Mouse (Mus musculus): ENCODE results near the gene Zmiz1. TPM values are rescaled to one million over a fixed set of nuclear protein-coding genes. Genes with fewer than 3 reads are reported as not detected.
A peak's percentile ranks its signal among the peaks of the same experiment; 100 is the strongest.

Zmiz1 gene
- total RNA-seq, 4 experiments from 2014 or later: 90.3 to 192 (median 125) TPM

DNA sequence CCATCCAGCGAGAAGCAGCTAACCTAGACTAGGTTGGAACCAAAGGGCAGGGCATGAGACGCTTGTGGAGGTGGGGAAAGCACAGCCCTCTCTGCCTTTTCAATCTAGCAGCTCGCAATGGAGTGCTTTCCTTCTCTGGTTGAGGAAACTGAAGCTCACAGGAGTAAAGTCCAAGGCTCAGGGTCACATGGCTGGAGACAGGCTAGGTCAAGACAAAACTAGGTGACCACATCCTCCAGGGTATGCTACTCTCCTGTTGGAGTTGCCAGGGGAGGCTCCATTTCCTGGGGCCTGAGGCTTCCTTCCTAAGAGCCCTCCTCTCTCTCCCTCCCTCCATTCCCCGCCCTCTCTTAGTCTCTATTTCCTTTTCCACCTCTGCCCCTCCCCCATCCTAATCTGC is 135.6 kb downstream of the Zmiz1 start:
- DNase-seq: no peak

DNA sequence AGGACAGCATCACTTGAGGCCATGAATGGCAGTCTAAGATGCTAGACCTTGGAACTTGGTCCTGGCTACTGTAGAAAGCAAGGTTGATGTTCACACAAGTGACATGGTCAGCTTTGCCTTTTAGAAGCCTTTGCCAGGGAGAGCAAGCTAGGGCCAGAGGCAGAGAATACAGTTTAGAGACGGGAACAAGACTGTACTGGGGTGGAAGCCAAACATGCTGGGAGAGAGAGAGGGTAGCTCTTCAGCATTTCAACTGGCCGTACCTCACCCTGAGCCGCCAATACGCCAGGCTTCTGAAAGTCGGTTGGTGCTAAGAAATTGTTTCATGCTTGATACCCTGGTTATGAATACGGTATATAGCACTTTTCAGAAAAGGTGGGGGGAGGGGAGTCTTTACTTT is 140.0 kb downstream of the Zmiz1 start:
- DNase-seq: no peak

DNA sequence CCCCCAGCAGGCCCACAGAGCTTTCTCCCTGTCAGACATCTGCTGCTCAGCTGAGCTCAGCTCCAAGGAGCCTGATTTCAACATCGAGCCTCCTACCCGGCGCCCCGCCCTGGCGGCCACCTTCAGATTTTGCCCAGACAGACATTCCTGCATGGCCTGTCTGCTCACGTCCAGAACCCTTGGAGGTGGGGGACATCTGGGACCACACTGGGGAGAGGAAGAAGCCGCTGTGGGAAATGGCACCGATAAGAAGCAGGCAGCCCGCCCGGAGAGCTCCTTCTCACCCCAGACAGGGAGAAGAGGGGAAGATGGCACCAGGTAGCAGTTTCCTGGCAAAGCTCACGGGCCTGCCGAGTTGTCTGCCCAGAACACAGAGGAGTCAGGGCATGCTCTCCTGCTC is 140.9 kb downstream of the Zmiz1 start:
- no peak for DNase-seq

GRCm38 (mm10) chr14:25600358-25600757 is 141.4 kb downstream of the Zmiz1 start:
- DNase-seq: no peak

DNA sequence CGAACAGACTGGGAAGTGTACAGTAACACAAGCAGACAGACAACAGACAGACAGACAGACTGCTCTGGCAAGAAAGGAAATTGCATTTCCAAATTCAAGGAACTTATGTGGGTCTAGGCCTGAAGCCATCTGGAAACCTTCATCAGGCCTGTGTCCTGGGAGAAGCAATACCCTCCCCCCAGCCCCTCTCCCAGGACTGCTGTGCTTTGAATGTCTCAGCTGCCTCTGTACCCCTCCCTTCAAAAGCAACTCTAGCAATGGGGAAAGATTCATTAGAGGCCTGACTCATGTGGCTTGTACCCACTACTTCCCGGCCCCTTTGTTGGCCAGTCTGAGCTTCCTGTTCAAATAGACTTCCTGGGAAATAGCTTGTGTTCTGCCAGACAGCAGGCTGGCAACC is 142.0 kb downstream of the Zmiz1 start:
- DNase-seq: no peak

- no peak for DNase-seq
Observed at GRCm38 (mm10) chr14:25602018-25602417, 143.0 kb downstream of the Zmiz1 start.

GRCm38 (mm10) chr14:25604395-25605142 is 145.6 kb downstream of the Zmiz1 start:
- no peak for DNase-seq

DNA sequence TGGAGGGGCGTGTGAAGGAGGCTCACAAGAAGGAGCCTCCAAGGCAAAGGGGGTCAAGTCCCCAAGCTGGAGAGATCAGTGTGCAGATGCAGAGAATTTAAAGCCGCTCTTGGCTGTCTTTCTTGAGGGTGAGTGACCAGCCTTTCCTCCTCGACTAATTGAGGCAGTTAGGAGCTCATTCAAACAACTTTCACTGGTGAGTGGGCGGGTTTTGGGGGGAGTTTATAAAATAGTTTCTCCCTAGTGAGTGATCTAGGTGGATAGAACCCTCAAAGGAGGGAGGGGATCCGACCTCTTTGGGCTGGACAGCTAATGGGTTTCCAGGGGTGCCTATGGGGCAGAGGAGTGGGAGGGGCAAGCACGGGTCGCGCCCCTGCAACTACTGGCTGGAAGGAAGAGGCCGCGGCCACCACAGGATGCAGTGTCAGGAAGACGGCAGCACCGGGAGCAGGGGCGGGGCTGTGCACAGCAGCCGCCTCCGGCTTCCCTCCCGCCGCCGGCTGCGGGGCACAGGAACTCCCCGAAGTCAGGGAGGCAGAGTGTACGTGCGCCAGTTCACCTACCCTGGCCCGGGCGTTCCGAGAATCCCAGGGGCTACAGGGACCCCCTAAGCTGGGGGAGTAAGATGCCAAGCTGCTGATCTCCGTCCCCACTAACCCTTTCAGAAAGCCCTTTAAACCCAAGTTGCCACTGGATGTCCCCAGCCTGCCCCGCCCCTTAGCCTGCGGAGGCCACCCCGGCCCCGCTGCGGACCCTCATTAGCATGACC is 147.6 kb downstream of the Zmiz1 start:
- DNase-seq: peak; percentile 57

- DNase-seq: no peak
Observed at GRCm38 (mm10) chr14:25607141-25607967, 148.4 kb downstream of the Zmiz1 start.

GRCm38 (mm10) chr14:25607968-25608491 is 149.0 kb downstream of the Zmiz1 start:
- no peak for DNase-seq

DNA sequence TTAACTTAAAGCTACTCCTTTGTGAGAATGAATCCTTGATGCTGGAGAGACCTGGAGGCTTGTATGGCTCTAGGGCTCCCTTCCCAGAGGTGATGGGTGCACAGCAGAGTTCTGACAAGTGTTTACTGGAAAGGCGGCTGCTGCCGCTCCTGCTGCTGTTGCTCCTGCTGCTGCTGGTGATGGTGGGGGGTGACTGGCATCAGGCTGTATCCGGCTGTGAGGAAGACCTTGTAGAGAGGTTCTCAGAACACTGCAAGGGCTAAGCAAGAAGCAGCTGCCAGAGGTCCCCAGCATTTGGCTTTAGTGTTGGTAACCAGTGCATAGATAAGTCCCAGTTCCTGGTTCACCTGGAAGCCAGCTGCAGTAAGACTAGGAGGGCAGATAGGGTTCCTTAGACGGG is 149.6 kb downstream of the Zmiz1 start:
- no peak for DNase-seq

DNA sequence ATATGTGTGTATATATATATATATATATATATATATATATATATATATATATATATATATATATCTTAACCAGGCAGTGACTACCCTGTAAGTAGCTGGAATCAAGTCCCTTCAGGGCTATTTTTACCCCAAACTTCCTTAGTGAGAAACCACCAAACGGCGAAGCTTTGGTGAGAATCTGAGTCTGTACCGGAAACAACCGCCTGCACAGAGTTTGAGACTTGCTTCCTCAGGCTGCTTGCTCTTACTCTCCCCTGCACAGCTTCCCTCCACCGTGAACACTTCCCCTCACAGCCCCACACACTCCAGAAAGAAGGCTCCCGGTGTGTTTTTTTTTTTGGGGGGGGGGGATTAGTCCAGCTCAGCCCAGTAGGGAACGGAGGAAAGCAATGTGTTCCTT is 150.4 kb downstream of the Zmiz1 start:
- no peak for DNase-seq

- DNase-seq: no peak
Observed at GRCm38 (mm10) chr14:25610396-25611158, 151.6 kb downstream of the Zmiz1 start.

DNA sequence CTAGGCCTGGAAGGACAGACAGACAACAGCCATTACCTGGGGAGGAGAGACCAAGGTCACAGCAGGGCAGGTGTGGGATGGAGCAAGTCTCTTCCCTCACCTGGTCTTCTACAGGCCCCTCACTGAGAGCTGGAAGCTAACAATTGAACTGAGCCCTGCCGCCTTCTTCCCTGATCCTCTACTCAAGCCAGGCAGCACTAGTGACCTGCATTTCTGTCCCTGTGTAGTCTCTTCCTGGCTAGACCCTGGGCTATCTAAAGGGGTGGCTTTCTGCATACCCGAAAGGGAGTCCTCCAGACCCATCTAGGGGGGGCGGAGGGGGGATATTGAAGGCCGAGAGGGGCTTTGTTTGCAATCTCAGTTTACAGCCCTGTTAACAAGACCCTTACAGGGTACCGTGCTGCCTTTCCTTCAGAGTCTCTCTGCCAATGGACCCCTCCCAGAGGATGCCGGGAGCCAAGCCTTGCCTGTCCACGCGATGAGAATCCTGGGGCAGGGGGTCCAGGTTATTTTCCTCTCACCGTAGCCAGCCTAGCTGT is 152.2 kb downstream of the Zmiz1 start:
- DNase-seq: no peak

GRCm38 (mm10) chr14:25611815-25612698 is 153.1 kb downstream of the Zmiz1 start:
- DNase-seq: no peak

DNA sequence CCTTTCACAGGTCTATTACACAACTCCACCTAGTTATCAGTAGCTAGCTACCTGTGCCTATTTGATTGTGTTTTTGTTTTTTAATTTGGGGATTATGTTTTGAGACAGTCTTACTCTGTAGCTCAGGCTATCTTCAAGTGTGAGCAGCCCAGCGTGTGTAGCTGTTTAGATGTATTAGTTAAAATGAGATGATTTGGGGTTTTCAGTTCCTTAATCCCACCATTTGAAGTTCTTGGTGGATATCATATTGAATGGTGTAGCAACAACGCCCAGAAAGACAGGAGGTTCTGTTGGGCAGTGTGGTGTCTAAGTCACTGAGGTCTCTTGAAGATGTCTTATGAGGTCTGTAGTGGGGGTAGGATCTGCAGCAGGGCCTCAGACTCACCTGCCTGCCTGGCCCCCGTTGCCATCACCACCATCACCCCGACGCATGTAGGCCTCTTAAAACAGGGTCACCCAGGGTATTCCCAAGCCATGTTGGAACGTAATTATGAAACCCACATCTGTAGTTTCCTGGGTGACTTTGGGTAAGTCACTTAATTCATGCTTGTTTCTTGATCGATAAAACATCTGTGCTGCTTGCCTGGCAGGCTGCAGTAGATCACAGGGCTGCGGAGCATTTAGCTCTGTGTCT is 155.1 kb downstream of the Zmiz1 start:
- DNase-seq: no peak

DNA sequence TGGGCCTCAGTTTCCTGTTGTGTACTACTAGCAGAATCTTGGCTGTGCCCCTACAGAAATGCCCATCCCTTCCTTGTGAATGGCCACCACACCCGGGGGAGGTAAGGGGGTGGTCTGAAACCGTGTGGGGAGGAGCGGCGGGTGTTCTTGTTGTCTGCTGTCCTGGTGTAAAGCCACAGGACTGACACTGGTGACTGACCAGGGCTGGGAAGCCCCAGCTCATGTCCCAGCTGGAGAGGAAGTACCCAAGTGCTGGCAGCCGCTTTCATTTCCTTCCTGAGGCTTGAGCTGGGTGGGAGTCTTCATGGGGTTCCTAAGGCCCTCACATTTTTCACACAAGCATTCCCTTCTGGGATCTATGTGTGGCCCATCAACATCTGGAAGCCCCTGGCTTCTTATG is 155.7 kb downstream of the Zmiz1 start:
- no peak for DNase-seq

- DNase-seq: no peak
Observed at GRCm38 (mm10) chr14:25615602-25616001, 156.6 kb downstream of the Zmiz1 start.

DNA sequence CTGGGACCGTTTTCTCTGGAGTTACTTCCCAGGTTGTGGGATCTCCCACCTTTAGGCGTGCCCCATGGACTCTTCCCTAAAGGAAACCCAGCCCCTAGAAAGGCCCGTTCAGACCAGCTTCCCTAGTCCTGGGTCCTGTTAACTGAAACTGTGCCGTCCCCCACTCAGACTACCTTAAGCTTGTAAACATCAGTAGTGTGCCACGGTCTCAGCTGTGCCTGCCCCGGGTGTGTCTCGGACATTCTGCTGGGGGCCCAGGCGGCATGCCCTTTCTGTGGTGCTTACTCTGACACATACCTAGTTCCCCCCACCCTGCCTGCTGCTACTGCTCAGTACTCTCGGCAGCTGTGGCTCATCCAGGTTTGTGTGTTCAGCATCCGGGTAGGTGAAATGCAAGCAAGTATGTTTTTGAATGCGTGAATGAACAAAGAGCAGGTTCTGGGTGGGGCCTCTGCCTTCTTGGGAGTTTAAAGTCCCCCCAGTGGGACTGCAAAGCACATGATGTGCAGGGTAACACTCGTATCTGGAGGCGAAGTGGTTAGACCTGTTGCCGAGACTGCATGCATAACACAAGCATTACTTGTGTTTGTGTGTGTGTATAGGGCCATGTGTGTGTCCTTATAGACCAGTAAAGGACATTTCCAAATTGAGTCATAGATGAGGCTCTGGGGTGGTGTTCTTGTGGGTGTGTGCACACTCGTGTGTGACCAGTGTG is 157.2 kb downstream of the Zmiz1 start:
- no peak for DNase-seq

GRCm38 (mm10) chr14:25617264-25617663 is 158.3 kb downstream of the Zmiz1 start:
- no peak for DNase-seq

All from adrenal gland, adult 8-10 months (tissue).